Comparison of ENCODE assay signal across 22 mouse cellular contexts in genomic region chr17:50365396-50365795, GRCm38 (mm10).
"Had no signal": no experiment of that assay in that cellular context is flagged by ENCODE, and none has a peak within 500 bp of the region (broad histone marks: within the 10 kb centered on the region; RNA-seq: fewer than 3 reads in every experiment).

No protein-coding gene starts in this region.

- DNase-seq: kidney, adult 11 months; kidney, adult 8-10 months; kidney, postnatal 10 days; kidney, postnatal 36 days; layer of hippocampus, postnatal 36 days; left cerebral cortex, postnatal 4 days; liver; lung, adult 18-20 months; lung, postnatal 10 days; lung, postnatal 36 days; midbrain, embryonic 14.5 days; thymus, postnatal 25 days had no signal

- H3K36me3 ChIP-seq: kidney, embryonic 15.5 days; limb, embryonic 13.5 days; liver, embryonic 12.5 days; liver, embryonic 15.5 days; lung, embryonic 15.5 days; midbrain, embryonic 10.5 days; neural tube, embryonic 12.5 days; neural tube, embryonic 15.5 days had no signal

- H3K27ac ChIP-seq: kidney, embryonic 15.5 days; limb, embryonic 13.5 days; liver, embryonic 12.5 days; liver, embryonic 15.5 days; lung, embryonic 15.5 days; midbrain, embryonic 10.5 days; neural tube, embryonic 12.5 days; neural tube, embryonic 15.5 days; stomach, postnatal 0 days had no signal

- H3K9ac ChIP-seq: kidney, embryonic 15.5 days; limb, embryonic 13.5 days; liver, embryonic 12.5 days; liver, embryonic 15.5 days; lung, embryonic 15.5 days; neural tube, embryonic 12.5 days; neural tube, embryonic 15.5 days had no signal

- ATAC-seq: liver, embryonic 12.5 days had no signal

- H3K4me2 ChIP-seq: kidney, embryonic 15.5 days; limb, embryonic 13.5 days; liver, embryonic 12.5 days; liver, embryonic 15.5 days; lung, embryonic 15.5 days; neural tube, embryonic 12.5 days; neural tube, embryonic 15.5 days had no signal

- H3K4me1 ChIP-seq: kidney, embryonic 15.5 days; limb, embryonic 13.5 days; liver, embryonic 12.5 days; liver, embryonic 15.5 days; lung, embryonic 15.5 days; midbrain, embryonic 10.5 days; neural tube, embryonic 12.5 days; neural tube, embryonic 15.5 days had no signal

- H3K9me3 ChIP-seq: kidney, embryonic 15.5 days; limb, embryonic 13.5 days; liver, embryonic 12.5 days; liver, embryonic 15.5 days; lung, embryonic 15.5 days; megakaryocyte, embryonic 14.5 days; midbrain, embryonic 10.5 days; neural tube, embryonic 12.5 days; neural tube, embryonic 15.5 days had no signal

- H3K27me3 ChIP-seq: kidney, embryonic 15.5 days; limb, embryonic 13.5 days; liver, embryonic 12.5 days; liver, embryonic 15.5 days; lung, embryonic 15.5 days; neural tube, embryonic 12.5 days; neural tube, embryonic 15.5 days had no signal

- H3K4me3 ChIP-seq: kidney, embryonic 15.5 days; limb, embryonic 13.5 days; liver, embryonic 12.5 days; liver, embryonic 15.5 days; lung, embryonic 15.5 days; megakaryocyte, embryonic 14.5 days; midbrain, embryonic 10.5 days; neural tube, embryonic 12.5 days; neural tube, embryonic 15.5 days had no signal
